Mouse (Mus musculus) megakaryocyte, embryonic 14.5 days (primary cell): ENCODE measurements at regions not wholly inside any gene's neighbourhood (a gene's known extent, or its start where the extent isn't known, plus 50 kb on each side); places are given as distances from the start of the nearest gene placed in this dataset.

Experiments used
- H3K27me3 ChIP-seq: replicated peaks from 2 replicates; pipeline ENCODE3; 2012; ENCODE audit warnings: inconsistent platforms
- H3K36me3 ChIP-seq: replicated peaks from 2 replicates; pipeline ENCODE3; 2012; ENCODE audit warnings: low read length, inconsistent platforms, mixed read lengths
- H3K4me1 ChIP-seq: 2 replicates; pipeline ENCODE4 v1.6.1; 2012; ENCODE audit warnings: inconsistent platforms
- H3K4me3 ChIP-seq: replicated peaks from 2 replicates; pipeline ENCODE3; 2012; ENCODE audit warnings: moderate library complexity, mild to moderate bottlenecking, inconsistent platforms
- H3K9me3 ChIP-seq: 2 replicates; pipeline ENCODE4 v1.6.1; 2012; ENCODE audit warnings: inconsistent platforms
- FLI1 ChIP-seq: IDR thresholded peaks from 2 replicates; pipeline ENCODE4 v1.6.1; 2012; ENCODE audit warnings: low read length, inconsistent platforms, mixed read lengths
- GATA1 ChIP-seq: IDR thresholded peaks from 3 replicates; pipeline ENCODE4 v1.6.1; 2012; ENCODE audit warnings: mixed read lengths, low read length, inconsistent platforms, borderline replicate concordance

GRCm38 (mm10) chr12:15741219-15741618 is 75.5 kb downstream of the Trib2 start:
- no peaks in the 10 kb centered on the region for H3K27me3 ChIP-seq
- no peak for TF ChIP-seq GATA1
- no peak for TF ChIP-seq FLI1
- no peaks in the 10 kb centered on the region for H3K9me3 ChIP-seq
- peak overlapping the region; percentile 47 for H3K4me3 ChIP-seq
- peaks cover 18% of the 10 kb centered on the region for H3K4me1 ChIP-seq
- no peaks in the 10 kb centered on the region for H3K36me3 ChIP-seq

- TF ChIP-seq GATA1 (no peak), FLI1 (no peak)
These were observed 77.7 kb downstream of the Trib2 start for GRCm38 (mm10) chr12:15738989-15739388.

GRCm38 (mm10) chr12:15731261-15731660 is 85.5 kb downstream of the Trib2 start:
- no peaks in the 10 kb centered on the region for H3K27me3 ChIP-seq
- TF ChIP-seq FLI1, result no peak
- peaks cover 9% of the 10 kb centered on the region; the same call in 1 of the 2 replicates for H3K9me3 ChIP-seq
- no peaks in the 10 kb centered on the region for H3K36me3 ChIP-seq
- H3K4me3 ChIP-seq, result no peak overlapping the region
- no peaks in the 10 kb centered on the region for H3K4me1 ChIP-seq

More at GRCm38 (mm10) chr12:15738989-15739388, 77.7 kb downstream of the Trib2 start:
- no peaks in the 10 kb centered on the region for H3K36me3 ChIP-seq
- H3K27me3 ChIP-seq, result no peaks in the 10 kb centered on the region
- no peak overlapping the region for H3K4me3 ChIP-seq
- H3K9me3 ChIP-seq, result no peaks in the 10 kb centered on the region
- peaks cover 15% of the 10 kb centered on the region for H3K4me1 ChIP-seq

GRCm38 (mm10) chr12:15729696-15730095 is 87.0 kb downstream of the Trib2 start:
- no peaks in the 10 kb centered on the region for H3K4me1 ChIP-seq
- TF ChIP-seq GATA1 (no peak), FLI1 (no peak)
- peaks cover 9% of the 10 kb centered on the region; the same call in 1 of the 2 replicates for H3K9me3 ChIP-seq
- no peaks in the 10 kb centered on the region for H3K36me3 ChIP-seq
- no peak overlapping the region for H3K4me3 ChIP-seq
- H3K27me3 ChIP-seq, result no peaks in the 10 kb centered on the region

GRCm38 (mm10) chr12:15723529-15723928 is 93.2 kb downstream of the Trib2 start:
- TF ChIP-seq GATA1 (no peak), FLI1 (no peak)
- Histone ChIP-seq H3K36me3 (no peaks in the 10 kb centered on the region), H3K9me3 (peaks cover 7% of the 10 kb centered on the region; the same call in 1 of the 2 replicates), H3K27me3 (no peaks in the 10 kb centered on the region), H3K4me3 (no peak overlapping the region), H3K4me1 (no peaks in the 10 kb centered on the region)

- TF ChIP-seq GATA1 (no peak), FLI1 (no peak)
- Histone ChIP-seq H3K9me3 (no peaks in the 10 kb centered on the region), H3K4me3 (no peak overlapping the region), H3K27me3 (no peaks in the 10 kb centered on the region), H3K4me1 (peaks cover 9% of the 10 kb centered on the region), H3K36me3 (no peaks in the 10 kb centered on the region)
These were observed 94.6 kb downstream of the Trib2 start for GRCm38 (mm10) chr12:15722161-15722560.

GRCm38 (mm10) chr12:15720171-15720570 is 96.6 kb downstream of the Trib2 start:
- H3K36me3 ChIP-seq, result no peaks in the 10 kb centered on the region
- no peak overlapping the region for H3K4me3 ChIP-seq
- no peaks in the 10 kb centered on the region for H3K9me3 ChIP-seq
- no peaks in the 10 kb centered on the region for H3K27me3 ChIP-seq
- H3K4me1 ChIP-seq, result peaks cover 9% of the 10 kb centered on the region
- no peak for TF ChIP-seq GATA1
- TF ChIP-seq FLI1, result no peak

- no peak for TF ChIP-seq GATA1
- TF ChIP-seq FLI1, result no peak
- no peaks in the 10 kb centered on the region for H3K9me3 ChIP-seq
- no peak overlapping the region for H3K4me3 ChIP-seq
- H3K27me3 ChIP-seq, result no peaks in the 10 kb centered on the region
- peaks cover 9% of the 10 kb centered on the region for H3K4me1 ChIP-seq
- no peaks in the 10 kb centered on the region for H3K36me3 ChIP-seq
These were observed 97.9 kb downstream of the Trib2 start for GRCm38 (mm10) chr12:15718827-15719226.

GRCm38 (mm10) chr12:15717989-15718388 is 98.7 kb downstream of the Trib2 start:
- H3K9me3 ChIP-seq, result no peaks in the 10 kb centered on the region
- peaks cover 9% of the 10 kb centered on the region for H3K4me1 ChIP-seq
- no peaks in the 10 kb centered on the region for H3K27me3 ChIP-seq
- H3K36me3 ChIP-seq, result no peaks in the 10 kb centered on the region
- no peak overlapping the region for H3K4me3 ChIP-seq
- TF ChIP-seq FLI1 (no peak), GATA1 (no peak)

- H3K27me3 ChIP-seq, result no peaks in the 10 kb centered on the region
- no peak for TF ChIP-seq FLI1
- TF ChIP-seq GATA1, result no peak
- no peaks in the 10 kb centered on the region for H3K9me3 ChIP-seq
- peaks cover 9% of the 10 kb centered on the region for H3K4me1 ChIP-seq
- H3K36me3 ChIP-seq, result no peaks in the 10 kb centered on the region
- H3K4me3 ChIP-seq, result no peak overlapping the region
These were observed 99.4 kb downstream of the Trib2 start for GRCm38 (mm10) chr12:15717342-15717741.

GRCm38 (mm10) chr12:15713623-15714022 is 103.1 kb downstream of the Trib2 start:
- H3K4me3 ChIP-seq, result no peak overlapping the region
- H3K27me3 ChIP-seq, result no peaks in the 10 kb centered on the region
- H3K36me3 ChIP-seq, result no peaks in the 10 kb centered on the region
- no peaks in the 10 kb centered on the region for H3K9me3 ChIP-seq
- TF ChIP-seq FLI1, result no peak
- no peak for TF ChIP-seq GATA1
- peaks cover 9% of the 10 kb centered on the region for H3K4me1 ChIP-seq
